Mouse (Mus musculus) embryonic fibroblast, embryonic 13.5 days (primary cell): ENCODE data around the gene Gm9970. TPM values are rescaled to one million over a fixed set of nuclear protein-coding genes. Genes with fewer than 3 reads are reported as not detected.
A peak's percentile ranks its signal among the peaks of the same experiment; 100 is the strongest.

ENCODE experiments used
- H3K27ac ChIP-seq: 2 replicates; pipeline ENCODE4 v1.5.1; 2012; ENCODE audit warnings: low read length, control low read depth, inconsistent platforms; ENCODE audit not compliant: insufficient read depth
- H3K4me1 ChIP-seq: 2 replicates; pipeline ENCODE4 v1.6.1; 2011; ENCODE audit warnings: low read length; ENCODE audit not compliant: control insufficient read depth, insufficient read depth
- H3K4me3 ChIP-seq: 2 replicates; pipeline ENCODE4 v1.5.1; 2011; ENCODE audit warnings: mild to moderate bottlenecking, control low read depth, low read length; ENCODE audit not compliant: insufficient read depth
- CTCF ChIP-seq: IDR thresholded peaks from 2 replicates; pipeline ENCODE4 v1.5.1; 2011; ENCODE audit warnings: mild to moderate bottlenecking, control low read depth, low read length, moderate library complexity, borderline replicate concordance; ENCODE audit not compliant: insufficient read depth
- POLR2A ChIP-seq: IDR thresholded peaks from 2 replicates; pipeline ENCODE4 v1.6.1; 2011; ENCODE audit warnings: low read depth, mild to moderate bottlenecking, control low read depth, low read length, moderate library complexity
- polyA plus RNA-seq: library from polyadenylated mRNA; stranded (reverse); fragments of >200 nt; gene quantifications from 2 replicates; pipeline ENCODE4 v1.2.4, GENCODE M21; 2011; ENCODE audit warnings: low read depth; ENCODE audit not compliant: missing spikeins, insufficient read length

Gm9970 gene
- polyA plus RNA-seq, 1 experiment: not detected

GRCm38 (mm10) chr5:31255381-31255780 is 14.3 kb upstream of the Gm9970 start:
- Histone ChIP-seq H3K4me1 (no peaks in the 10 kb centered on the region), H3K4me3 (no peak overlapping the region), H3K27ac (no peak overlapping the region)
- TF ChIP-seq CTCF (no peak), POLR2A (no peak)

GRCm38 (mm10) chr5:31254901-31255300 is 13.9 kb upstream of the Gm9970 start:
- no peak overlapping the region for H3K27ac ChIP-seq
- TF ChIP-seq CTCF: no peak
- H3K4me3 ChIP-seq: no peak overlapping the region
- no peaks in the 10 kb centered on the region for H3K4me1 ChIP-seq

GRCm38 (mm10) chr5:31254452-31254851 is 13.4 kb upstream of the Gm9970 start:
- Histone ChIP-seq H3K4me1 (no peaks in the 10 kb centered on the region), H3K27ac (no peak overlapping the region), H3K4me3 (no peak overlapping the region)
- TF ChIP-seq POLR2A (no peak), CTCF (no peak)

- Histone ChIP-seq H3K27ac (no peak overlapping the region), H3K4me1 (no peaks in the 10 kb centered on the region), H3K4me3 (no peak overlapping the region)
- TF ChIP-seq POLR2A (no peak), CTCF (no peak)
Measured at GRCm38 (mm10) chr5:31253806-31254205, 12.8 kb upstream of the Gm9970 start.

GRCm38 (mm10) chr5:31252795-31253545 is 11.9 kb upstream of the Gm9970 start:
- Histone ChIP-seq H3K27ac (no peak overlapping the region), H3K4me1 (no peaks in the 10 kb centered on the region), H3K4me3 (no peak overlapping the region)
- TF ChIP-seq POLR2A (no peak), CTCF (no peak)

- Histone ChIP-seq H3K4me1 (no peaks in the 10 kb centered on the region), H3K27ac (no peak overlapping the region), H3K4me3 (no peak overlapping the region)
- TF ChIP-seq CTCF (no peak), POLR2A (no peak)
Measured at GRCm38 (mm10) chr5:31252151-31252550, 11.1 kb upstream of the Gm9970 start.

- Histone ChIP-seq H3K4me3 (no peak within 1 kb of the TSS), H3K27ac (no peak within 1 kb of the TSS)
- TF ChIP-seq POLR2A: no peak
- TF ChIP-seq CTCF: no peak
Measured at GRCm38 (mm10) chr5:31251541-31252101, 10.6 kb upstream of the Gm9970 start, which contains the start of gene Krtcap3. TSS of gene Krtcap3 (plus strand) at chr5:31251691.

GRCm38 (mm10) chr5:31250716-31251115 is 9.7 kb upstream of the Gm9970 start:
- TF ChIP-seq CTCF (no peak), POLR2A (no peak)
- Histone ChIP-seq H3K27ac (no peak overlapping the region), H3K4me1 (no peaks in the 10 kb centered on the region), H3K4me3 (no peak overlapping the region)

More at GRCm38 (mm10) chr5:31251541-31252101, 10.6 kb upstream of the Gm9970 start, which contains the start of gene Krtcap3:
- H3K4me1 ChIP-seq: no peaks in the 10 kb centered on the region

GRCm38 (mm10) chr5:31242191-31242590 is 1.2 kb upstream of the Gm9970 start:
- Histone ChIP-seq H3K4me3 (peak overlapping the region; percentile 73), H3K4me1 (no peaks in the 10 kb centered on the region), H3K27ac (peak overlapping the region; percentile 10; the same call in 1 of the 2 replicates)
- TF ChIP-seq CTCF (no peak), POLR2A (no peak)

- Histone ChIP-seq H3K4me3 (peak overlapping the region; percentile 73), H3K4me1 (no peaks in the 10 kb centered on the region), H3K27ac (peak overlapping the region; percentile 10; the same call in 1 of the 2 replicates)
- no peak for TF ChIP-seq CTCF
- TF ChIP-seq POLR2A: no peak; the same call in 1 of the 2 replicates
Measured at GRCm38 (mm10) chr5:31241522-31242034, 546 bp upstream of the Gm9970 start.
